Mouse (Mus musculus) urinary bladder, postnatal 36 days (tissue): ENCODE results near the gene Klf15.

Experiments used
- DNase-seq, 2 experiments: peaks; one replicate each; pipeline ENCODE4 v3.0.0; 2022; ENCODE audit warnings: low spot score in 2 of 2, mixed read lengths in 1 of 2

The Klf15 gene

GRCm38 (mm10) chr6:90463890-90464421 is 1.6 kb downstream of the Klf15 start:
- no peak for DNase-seq

DNA sequence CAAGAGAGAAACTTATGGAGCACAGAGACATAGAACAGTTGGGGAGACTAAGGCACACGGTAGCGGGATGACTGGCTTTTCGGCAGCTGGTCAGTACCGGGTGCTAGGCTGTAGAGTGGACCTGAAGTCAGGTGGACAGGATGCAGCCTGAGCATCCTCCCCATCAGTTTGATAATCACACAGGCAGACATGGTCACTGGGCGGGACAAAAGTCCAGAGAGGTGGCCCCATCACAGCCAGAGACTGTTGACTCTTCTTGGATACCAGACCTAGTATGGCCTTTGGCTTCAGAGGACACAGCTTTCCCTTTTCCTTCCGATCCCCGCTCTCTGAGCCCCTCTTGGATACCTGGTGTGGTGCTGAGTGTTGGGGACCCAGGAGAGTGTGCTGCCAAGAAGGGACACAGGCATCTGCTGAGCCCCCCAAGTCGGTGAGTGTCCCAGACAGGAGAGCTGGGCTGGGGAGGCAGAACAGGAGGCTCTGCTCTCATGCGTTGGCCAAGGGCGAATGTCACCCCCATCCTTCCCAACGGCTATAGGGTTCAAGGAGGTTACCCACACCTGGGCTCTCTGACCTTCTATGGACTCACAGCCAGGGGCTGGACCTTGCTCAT is 2.8 kb downstream of the Klf15 start:
- no peak for DNase-seq

DNA sequence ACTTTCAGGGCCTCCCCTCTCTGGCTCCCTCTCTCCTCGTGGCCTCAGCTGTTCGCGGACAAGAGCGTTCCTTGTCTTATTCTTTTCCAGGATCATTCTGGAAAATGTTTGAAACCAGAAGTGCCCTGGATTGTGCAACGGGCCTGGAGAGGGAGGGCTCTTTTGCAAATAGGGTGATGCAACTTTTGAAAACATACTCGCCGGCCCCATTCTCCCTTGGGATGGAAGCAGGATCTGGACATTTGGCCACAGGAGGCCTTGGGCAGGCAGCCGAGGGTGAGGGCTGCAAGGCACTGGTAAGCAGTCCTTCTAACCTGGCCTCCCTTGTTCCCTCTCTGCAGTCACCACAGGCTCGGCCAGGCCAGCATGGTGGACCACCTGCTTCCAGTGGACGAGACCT is 3.7 kb downstream of the Klf15 start:
- peak in 1 of 2 experiments; percentile 84 for DNase-seq

DNA sequence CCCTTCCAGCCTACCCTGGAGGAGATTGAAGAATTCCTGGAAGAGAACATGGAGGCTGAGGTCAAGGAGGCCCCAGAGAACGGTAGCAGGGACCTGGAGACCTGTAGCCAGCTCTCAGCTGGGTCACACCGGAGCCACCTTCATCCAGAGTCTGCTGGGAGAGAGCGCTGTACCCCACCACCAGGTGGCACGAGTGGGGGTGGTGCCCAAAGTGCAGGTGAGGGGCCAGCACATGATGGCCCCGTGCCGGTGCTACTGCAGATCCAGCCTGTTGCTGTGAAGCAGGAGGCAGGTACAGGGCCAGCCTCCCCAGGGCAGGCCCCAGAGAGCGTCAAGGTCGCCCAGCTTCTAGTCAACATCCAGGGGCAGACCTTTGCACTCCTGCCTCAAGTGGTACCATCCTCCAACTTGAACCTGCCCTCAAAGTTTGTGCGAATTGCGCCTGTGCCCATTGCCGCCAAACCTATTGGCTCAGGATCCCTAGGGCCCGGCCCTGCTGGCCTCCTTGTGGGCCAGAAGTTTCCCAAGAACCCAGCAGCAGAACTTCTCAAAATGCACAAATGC is 4.6 kb downstream of the Klf15 start:
- DNase-seq, result no peak

DNA sequence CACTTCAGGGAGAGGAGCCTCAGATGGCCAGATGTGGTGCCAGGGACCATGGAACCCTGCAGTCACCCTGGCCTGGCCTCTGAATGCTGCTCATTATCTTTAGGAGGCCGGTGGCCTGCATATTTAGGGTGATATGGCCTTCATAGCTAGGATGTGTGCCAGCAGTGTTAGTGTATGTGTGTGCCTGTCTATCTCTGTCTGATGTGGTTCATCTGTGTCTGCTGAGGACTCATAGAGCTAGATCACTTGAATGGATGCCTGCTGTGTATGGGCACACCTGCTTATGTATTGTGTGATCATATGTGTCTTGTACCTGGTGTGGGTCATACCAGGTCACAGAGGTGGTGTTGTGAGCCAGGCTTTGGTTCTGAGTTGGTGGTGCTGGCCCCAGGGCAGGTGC is 5.8 kb downstream of the Klf15 start:
- no peak for DNase-seq

DNA sequence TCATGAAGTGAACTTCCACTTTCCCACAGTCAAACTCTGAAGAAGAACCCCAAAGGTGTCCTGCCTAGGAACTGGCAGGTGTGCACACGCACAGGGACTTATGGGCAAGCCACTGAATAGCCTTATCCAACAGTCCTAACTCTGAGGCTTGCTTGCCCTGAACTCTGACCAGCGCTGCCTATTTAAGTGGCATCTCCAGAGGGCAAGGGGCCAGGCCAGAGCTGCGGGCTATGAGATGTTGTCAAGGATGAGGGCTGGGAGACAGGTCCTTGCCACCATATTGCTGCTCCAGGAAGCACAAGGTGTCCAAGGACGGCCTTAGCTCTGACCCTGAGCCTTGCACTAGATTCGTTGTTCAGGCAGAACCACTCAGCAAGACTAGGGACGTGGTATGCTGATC is 6.7 kb downstream of the Klf15 start:
- no peak for DNase-seq

DNA sequence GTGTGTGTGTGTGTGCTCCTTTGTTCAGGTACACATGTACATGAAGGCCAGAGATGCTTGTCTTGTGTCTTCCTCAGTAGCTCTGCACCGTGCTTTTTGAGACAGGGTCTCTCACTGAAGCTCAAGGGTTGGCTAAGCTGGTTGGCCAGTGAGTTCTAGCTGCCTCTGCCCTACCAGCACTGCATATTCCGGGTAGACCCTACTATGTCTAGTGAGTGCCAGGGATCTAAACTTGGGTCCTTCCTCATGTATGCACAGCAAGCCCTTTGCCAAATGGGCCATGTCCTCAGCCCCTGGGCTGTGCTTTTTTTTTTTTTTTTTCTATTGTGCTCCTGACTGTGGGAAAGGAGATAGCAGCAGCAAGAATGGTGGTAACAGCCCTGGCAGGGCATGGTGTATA is 7.9 kb downstream of the Klf15 start:
- DNase-seq, result no peak

DNA sequence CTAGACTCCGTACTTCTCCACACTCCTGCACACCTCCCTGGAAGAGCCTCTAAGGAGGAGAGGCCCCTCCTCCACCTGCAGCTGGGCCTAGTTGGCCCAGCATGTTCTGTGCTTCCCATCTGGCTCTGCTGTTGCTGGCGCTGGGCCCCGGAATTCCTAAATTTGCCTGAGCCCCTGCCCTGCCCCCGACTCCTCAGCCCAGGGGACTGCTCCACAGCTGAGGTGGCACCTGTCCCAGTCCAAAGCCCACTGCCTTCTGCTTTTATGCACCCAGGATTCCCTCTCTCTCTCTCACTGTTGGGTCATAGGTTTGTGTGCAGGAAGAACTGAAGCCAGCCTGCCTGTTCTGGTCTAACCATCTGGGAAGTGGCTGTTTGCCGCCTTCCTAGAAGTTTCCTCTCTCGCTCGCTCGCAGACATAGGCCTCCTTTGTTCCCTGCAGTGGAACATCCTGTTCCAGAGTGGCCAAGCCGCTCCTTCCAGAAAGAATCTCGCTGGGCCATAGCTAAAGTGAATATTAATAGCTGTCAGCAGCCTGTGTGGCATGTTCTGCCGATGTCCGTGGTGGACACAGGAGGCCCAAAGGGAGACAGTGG is 8.7 kb downstream of the Klf15 start:
- DNase-seq, result peak in 1 of 2 experiments; percentile 45

GRCm38 (mm10) chr6:90472079-90472478 is 9.7 kb downstream of the Klf15 start:
- no peak for DNase-seq

DNA sequence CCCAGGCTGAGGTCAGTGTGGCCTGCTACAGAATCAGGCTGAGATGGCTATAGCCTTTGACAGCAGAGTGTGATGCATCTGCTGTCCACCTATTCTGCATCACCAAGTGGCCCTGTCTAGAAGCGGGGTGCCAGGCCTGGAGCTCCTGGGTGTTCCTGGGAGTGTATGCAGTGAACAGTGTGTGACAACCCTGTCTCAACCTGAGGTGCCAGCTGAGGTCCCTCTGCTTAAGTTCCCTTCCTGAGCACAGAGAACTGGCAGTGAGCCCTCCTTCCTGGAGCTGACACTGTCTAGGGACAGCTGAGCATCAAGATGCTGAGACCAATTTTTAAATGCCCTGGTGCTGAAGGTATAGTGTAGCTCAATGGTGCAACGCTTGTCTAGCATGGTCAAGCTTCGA is 10.3 kb downstream of the Klf15 start:
- DNase-seq, result no peak

DNA sequence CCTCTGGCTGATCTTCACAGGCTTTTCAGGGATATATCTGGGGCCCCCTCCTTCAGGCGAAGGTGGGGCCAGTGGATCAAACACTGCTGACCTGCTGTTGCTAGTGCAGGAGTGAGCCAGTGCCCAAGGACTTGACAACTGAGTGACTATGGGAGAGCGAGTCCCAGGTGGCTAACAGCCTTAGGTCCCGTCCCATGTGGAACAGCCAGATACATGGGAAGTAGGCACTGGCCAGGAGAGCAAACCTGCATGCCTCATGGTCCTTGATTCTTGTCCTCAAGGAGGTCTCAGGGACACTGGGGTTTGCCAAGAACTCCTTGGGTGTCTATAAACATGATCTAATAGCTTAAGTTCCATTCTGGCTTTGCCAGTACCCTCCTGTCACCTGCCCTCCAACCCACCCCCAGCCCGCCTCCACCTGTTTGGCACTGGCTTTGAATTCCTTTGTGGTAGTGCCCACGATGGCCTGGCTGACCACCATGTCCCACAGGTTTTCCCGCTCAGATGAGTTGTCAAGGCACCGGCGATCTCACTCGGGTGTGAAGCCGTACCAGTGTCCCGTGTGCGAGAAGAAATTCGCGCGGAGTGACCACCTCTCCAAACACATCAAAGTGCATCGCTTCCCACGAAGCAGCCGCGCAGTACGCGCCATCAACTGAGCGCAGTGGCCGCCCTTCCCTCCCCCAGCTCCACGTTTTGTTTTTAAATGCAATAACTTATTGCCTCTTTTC is 11.4 kb downstream of the Klf15 start:
- no peak for DNase-seq

DNA sequence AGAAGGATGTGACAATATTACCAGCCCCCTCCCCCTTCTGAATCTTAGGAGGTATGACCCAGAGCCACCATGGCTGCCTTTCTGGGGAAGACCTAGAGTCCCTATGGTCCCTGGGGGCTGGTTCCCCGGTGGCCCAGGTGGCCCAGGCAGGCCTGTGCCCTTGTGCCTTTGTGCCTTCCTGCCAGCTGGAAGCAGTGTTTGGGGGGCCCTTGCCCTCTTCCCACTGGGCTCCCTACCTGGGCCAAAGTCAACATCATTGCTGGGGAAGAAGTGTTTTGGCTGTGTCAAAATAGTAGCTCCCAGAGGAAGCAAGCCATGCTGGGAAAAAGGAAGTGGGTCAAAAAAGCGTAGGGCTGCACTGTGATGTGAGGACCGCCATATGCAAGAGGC is 12.0 kb downstream of the Klf15 start:
- DNase-seq, result no peak

DNA sequence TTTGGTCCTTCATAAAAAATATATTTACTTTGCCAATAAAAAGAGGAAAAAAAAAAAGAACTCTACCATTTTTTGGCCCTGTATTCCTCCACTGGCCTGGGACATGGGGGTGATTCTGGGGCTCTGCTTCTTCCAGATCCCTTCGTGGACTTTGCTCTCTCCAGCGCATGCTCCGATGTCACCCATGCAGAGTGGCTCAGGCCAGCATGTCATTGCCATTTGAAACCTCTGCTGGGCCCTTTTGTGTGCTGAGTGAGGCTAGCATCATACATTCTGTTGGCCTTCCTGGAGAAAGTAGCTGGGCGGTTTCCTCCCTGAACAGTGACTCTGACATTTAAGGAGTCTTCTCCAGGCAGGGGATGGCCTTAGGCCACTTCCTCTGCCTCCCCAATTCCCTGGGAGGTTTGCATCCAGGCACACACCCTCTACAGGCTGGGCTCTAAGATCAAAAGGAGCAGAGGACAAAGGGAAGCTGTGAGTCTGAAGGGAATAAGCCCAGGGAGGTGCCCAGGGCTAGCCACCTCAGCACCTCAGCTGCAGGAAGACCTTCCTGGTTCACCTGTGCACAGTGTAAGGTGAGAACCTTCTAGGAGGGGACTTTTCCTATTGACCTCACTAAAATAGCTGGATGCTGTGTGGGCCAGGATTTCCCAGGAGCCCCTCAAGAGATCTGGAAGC is 12.9 kb downstream of the Klf15 start:
- no peak for DNase-seq

- DNase-seq, result no peak
These were observed 13.5 kb downstream of the Klf15 start for GRCm38 (mm10) chr6:90475854-90476212.

DNA sequence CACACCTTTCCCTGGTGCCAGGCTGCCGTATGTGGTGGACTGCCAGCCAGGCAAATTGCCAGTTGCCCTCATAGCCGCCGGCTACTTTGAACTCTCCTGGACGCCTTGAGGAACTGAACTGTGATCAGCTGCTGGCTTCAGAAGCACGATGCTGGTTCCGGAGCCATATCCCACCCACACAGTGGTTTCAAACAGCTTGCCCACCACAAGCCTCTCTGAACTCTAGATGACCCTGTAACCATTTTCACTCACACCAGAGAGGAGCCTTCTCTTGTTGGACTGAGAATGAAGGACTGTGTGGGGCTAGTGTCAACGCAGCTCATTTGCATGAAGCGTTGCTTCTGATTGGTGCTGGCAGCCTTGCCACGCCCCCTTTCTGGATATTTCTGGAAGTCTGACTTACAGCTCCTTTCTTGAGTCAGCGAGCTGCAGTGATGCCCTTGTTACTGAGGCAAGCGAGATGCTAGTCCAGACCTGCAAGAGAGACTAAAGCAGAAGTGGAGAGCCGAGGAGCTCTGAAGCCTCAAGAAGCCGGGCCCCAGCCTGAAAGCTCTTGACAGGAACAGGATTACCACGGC is 14.7 kb downstream of the Klf15 start:
- DNase-seq, result no peak

GRCm38 (mm10) chr6:90484249-90484648 is 21.9 kb downstream of the Klf15 start:
- DNase-seq, result no peak

DNA sequence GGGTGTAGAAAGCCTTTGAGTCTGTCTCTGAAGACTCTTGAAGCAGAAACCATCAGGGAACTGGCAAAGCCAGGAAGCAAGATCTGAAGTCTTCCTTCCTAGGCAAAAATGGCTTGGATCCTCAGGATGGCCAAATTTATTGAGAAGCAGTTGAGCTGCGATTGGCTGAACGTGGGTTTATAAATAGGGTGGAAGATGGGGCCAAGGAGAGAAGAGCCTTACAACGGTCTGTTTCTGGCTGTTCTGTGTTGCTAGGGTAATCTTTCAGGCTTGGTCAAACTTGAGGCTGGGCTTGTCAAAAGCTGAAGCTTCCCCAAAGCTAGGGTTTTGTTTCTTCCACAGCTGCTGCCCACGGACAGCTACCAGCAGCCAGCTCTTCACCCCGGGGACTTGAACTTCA is 22.5 kb downstream of the Klf15 start:
- DNase-seq, result no peak

DNA sequence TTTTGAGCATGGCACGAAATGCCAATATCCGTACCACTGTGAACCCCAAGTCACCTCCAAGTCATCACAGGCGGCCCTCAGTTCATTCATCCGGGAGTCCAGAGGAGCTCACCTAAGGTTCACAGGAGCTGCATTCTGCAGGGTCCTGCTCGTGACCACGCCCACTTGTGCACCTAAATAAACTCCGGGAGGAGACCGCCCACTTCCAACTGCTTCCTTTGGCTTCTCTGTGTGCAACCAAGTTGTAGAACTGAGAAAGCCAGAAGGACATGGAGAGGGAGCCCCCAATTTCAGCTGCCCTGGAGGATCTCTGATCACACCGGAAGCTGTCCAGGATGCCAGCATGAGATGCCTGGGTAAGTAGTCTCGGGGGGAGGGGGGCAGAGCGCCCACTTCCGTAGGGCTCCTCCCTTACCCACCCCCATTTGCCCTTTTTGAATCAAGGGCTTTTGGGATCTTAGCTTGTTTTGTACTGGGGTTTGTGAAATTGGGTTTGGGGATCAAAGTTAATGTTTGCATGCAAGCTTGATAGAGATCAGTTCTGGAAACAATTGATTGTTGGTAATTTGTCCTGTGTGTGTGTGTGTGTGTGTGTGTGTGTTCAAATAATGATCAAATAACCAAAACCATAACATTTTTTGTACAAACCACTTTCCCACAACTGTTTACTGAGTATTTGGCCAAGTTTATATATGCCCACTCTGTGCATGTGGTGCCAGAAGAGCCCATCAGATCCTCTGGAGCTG is 24.0 kb downstream of the Klf15 start, which contains the start of gene Aldh1l1:
Gene Aldh1l1, plus strand, starts transcription at position 252 of the 746 bp plus-strand sequence.
- DNase-seq, result no peak

GRCm38 (mm10) chr6:90487531-90487930 is 25.2 kb downstream of the Klf15 start:
- no peak for DNase-seq

- no peak for DNase-seq
These were observed 27.2 kb downstream of the Klf15 start for GRCm38 (mm10) chr6:90489532-90489931.

DNA sequence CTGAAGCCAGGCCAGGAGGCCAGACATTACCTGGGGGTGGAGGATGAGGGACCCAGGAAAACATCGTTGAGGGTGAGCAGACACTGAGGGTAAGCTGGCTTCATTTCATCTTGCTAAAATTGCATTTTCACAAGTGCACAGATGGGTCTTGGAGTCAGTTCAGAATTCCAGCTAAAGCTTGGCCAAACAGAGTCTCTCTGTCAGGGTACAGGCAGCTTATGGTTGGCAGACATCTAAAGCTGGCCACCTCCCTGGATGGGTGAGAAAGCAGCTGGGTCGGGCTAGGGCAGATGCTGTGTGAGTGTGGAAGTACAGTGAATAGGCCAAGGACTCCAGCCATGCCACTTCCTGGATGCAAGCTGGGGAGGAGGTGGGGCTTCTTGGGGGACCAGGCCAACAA is 28.6 kb downstream of the Klf15 start:
- DNase-seq, result no peak
